Mouse (Mus musculus): ENCODE data around the gene Hivep3. TPM values are rescaled to one million over a fixed set of nuclear protein-coding genes. Genes with fewer than 3 reads are reported as not detected.

Gene Hivep3
- total RNA-seq, 4 experiments from 2014 or later = 8.1 to 28.5 (median 18.5) TPM

DNA sequence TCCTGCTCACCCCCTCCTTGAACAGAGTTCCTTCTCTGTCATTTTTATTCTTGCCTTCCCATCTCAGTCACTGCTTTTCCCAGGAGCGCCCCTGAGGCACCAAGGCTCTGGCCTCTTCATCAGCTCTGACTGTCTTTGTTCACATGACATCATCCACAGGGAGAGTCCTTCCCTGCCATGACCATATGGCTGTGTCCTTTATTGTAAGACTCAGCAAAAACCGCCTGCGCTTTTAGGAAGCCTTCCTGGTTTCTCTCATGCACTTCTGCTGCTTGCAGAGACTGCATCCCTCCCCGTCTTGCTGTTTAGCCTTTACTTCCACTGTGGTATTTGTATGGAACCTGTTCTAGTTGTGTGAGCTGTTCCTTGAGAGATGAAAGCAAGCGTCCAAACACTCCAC lies 216.6 kb downstream of the Hivep3 start:
- no peak for DNase-seq

- DNase-seq = no peak
Observed at GRCm38 (mm10) chr4:119951081-119951480, 217.5 kb downstream of the Hivep3 start.

DNA sequence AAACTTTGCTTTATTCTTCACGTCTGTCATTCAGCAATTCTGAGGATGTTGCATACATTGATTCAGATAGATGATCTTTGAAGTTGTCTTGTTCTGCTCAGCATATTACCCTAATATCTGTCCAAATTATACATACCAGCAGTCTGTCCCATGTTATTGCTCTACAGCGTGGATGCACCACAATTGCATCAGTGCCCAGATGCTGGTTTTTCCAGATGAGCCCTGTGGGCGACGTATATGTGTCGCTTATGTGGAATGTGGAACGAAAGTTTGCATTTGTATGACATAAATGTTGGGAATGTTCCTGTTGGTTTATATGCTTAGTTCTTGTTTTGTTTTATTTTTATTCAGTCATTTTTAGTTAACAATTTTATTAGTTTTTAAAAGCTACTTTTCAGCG lies 221.4 kb downstream of the Hivep3 start:
- no peak for DNase-seq

DNA sequence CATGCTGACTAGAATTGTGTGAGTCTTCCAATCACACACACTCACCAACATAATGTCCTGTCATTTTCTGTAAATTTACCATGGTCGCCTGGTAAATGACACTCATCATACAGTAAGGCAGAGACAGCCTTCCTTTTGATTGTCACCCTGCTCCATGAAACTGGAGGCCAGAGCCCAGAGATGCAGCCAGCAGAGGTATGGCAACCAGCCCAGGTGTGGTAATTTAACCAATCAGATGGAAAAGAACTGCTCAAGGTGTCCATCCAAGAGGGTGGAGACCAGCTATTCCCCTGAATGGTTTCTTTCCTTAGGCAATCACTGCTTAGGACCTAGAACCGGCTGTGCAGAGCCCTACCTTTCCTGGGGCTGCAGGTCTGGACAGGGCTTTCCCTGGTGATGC lies 224.4 kb downstream of the Hivep3 start:
- no peak for DNase-seq

GRCm38 (mm10) chr4:119959293-119959692 lies 225.7 kb downstream of the Hivep3 start:
- DNase-seq = no peak

- DNase-seq = no peak
Observed at GRCm38 (mm10) chr4:119959873-119960272, 226.3 kb downstream of the Hivep3 start.

GRCm38 (mm10) chr4:119960523-119960922 lies 226.9 kb downstream of the Hivep3 start:
- no peak for DNase-seq

DNA sequence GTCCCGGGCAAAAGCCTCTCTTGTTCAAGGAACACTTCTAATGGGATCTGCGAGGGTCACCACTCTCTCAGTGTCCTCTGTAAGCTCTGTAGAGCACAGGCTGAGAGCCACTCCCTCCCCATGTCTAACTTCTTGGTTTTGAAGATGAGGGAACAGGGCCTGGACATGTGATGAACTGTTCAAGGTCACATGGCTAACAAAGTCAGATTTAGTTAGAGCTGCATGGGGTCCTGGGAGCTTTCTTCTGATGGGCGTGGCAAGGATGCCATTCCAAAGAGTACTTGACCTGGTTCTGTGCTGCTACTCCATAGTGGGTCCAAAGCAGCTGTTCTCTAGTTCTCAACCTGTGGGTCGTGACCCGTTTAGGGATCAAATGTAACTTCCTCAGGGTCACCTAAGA lies 227.6 kb downstream of the Hivep3 start:
- no peak for DNase-seq

DNA sequence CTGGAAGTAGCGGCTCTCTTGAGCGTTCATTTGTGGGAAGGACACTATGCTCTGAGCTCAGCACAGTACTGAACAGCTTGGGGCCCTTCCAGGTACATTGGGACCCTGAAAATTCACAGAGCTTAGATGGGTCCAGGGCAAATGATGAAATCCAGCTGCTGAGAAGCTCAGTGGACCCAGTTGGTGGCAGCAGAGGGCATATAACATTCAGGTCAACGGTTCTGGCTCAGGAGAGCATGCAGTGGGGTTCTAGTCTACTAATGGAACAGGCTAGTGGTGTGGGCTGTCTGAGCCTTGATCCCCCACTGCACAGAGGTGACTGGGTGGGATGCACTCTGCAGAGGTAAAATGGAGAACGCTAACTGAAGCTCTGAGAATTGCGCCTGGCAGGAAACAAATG lies 228.5 kb downstream of the Hivep3 start:
- DNase-seq = no peak

DNA sequence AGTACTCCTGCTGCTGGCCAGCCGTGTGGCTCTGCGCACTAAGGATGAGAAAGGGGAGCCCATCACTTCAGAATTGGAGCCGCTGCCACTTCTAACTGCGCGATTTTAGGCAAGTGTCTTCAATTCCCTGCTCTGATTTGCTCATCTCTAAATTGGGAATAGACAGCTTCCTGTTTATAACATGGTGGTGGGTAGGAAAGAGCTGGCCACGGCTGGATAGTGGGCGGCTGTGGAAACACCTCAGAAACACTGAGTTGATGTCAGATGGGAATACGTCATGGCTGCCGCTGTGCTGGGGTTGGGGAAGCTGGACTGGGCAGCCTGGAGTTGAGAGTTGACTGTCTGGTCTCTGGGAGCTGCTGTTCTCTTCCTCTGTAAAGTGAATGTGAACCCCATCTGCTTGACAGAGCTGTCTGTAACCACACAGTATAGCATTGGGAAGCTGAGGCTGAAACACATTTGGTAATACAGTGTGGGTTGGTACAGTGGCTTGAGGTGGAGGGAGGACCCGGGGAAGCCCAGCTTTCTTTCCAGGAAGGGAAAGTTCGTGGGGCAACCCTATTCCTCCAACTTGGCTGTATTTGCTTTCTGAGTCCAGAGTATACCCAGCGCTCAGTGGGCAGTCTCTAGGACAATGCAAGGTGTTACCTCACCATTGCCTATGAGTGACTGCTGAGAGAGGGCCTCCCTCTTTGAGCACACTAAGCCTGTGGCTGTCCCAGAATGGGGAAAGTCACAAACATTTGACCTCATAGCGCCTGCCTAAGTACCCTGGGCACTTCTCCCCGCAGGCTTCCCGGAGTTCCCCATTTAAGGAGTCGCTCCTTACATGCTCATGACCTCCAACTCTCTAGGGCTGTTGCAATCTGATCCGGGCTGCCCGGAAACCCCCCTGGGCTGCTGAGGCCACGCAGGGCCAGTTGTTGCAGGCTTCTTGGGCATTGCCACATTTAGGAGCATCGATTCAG lies 232.8 kb downstream of the Hivep3 start:
- no peak for DNase-seq

DNA sequence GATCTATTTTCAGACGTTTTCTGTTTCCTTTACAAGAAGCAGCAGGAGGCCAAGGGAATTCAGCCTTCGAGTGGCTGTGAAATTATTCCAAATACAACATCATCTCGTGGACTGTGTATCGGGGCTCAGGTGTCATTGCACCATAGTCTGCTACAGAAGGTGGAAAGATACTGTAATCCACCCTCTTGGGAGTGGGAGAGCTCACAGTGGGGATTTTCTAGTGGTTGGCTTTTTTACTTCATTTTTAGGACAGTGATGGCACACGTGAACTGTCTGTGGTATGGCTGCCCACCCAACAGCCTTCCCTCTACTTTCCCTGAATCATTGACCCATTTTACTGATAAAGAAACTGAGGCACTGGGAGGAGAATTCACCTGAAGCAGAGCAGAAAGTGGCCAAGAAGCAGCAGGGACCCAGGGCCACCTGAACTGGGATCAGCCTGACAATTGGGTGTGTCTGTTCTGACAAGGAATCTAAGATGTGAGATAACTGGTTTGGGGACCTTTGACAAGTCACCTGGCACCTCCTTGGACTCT lies 233.6 kb downstream of the Hivep3 start:
- no peak for DNase-seq

- DNase-seq = no peak
Observed at GRCm38 (mm10) chr4:119967636-119968035, 234.1 kb downstream of the Hivep3 start.

GRCm38 (mm10) chr4:119968071-119968470 lies 234.5 kb downstream of the Hivep3 start:
- DNase-seq = no peak

DNA sequence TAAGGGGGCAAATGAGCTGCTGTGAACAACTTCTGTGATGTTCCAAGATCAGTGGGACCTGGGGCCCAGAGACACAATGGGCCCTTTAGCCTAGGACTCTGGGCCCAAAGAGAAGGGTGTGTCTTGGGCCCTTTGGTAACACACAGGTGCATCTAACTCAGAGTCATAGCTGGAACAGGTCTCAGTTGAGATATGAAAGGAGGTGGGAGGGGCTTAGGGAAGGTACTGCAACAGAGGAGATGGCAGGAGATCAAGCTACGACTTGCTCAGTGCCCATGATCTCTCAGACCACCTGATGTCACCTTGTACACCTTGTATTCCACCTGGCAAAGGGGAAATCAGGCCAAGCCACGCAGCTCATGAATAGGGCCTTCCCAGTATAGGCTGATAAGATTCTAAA lies 235.3 kb downstream of the Hivep3 start:
- DNase-seq = no peak

GRCm38 (mm10) chr4:119970166-119970565 lies 236.6 kb downstream of the Hivep3 start:
- no peak for DNase-seq

GRCm38 (mm10) chr4:119972375-119972774 lies 238.8 kb downstream of the Hivep3 start:
- no peak for DNase-seq

DNA sequence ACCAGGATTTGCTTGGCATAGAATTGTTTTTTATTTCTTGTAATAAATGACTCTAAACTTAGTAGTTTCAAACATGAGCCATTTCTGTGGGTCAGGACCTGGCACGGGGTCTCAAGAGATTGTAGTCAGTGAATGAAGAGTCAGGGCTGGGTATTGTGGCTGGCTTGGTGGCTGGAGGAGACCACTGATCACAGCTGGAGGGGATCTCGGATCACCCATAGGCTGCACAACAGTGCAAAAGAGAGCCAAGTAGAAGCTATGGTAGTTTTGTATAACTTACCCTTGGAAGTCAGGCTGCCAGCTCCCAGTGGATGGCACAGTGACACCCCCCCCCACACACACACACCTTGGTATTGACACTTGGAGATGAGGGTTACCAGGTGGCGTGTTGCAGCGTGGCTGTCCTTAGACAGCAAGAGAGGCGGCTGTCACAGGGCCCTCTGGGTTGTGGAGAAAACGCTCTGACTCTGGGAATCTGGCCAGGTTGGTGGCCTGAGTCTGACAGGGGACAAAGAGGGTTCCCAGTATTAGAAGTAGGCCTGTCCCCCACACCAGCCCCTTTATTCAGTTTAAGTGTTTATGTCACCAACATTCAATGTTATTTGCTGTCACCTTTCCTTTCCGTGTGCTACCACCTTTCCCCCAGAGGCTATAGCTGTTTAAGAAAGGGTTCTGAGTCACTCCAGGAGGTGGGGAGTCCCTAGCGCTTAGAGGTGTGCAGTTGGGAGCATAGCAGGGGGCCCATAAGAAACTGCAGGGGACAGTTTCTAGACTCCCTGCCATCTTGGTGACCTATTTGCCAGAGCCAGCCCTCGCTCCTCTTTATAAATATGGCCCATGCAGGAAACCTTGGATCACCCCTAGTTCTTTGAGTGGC lies 240.4 kb downstream of the Hivep3 start:
- DNase-seq = no peak

DNA sequence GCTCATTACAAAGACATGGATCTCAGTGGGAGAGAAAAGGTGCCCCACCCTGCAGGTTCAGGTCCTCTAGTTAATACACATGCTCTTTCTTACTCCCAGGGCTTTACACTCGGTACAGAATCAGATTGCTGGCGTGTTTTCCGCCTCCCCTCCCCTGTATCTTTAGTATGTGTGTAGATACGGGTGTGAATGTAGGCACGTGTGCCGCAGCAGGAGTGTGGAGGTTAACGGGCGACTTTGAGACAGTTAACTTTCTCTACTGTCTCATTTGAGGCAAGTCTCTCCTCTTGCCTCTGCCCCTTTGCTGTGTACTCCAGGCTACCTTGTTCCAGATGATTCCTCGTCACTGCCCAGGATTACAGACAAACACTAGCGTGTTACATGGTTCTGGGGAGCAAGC lies 241.7 kb downstream of the Hivep3 start:
- no peak for DNase-seq

GRCm38 (mm10) chr4:119975822-119976221 lies 242.2 kb downstream of the Hivep3 start:
- DNase-seq = no peak

DNA sequence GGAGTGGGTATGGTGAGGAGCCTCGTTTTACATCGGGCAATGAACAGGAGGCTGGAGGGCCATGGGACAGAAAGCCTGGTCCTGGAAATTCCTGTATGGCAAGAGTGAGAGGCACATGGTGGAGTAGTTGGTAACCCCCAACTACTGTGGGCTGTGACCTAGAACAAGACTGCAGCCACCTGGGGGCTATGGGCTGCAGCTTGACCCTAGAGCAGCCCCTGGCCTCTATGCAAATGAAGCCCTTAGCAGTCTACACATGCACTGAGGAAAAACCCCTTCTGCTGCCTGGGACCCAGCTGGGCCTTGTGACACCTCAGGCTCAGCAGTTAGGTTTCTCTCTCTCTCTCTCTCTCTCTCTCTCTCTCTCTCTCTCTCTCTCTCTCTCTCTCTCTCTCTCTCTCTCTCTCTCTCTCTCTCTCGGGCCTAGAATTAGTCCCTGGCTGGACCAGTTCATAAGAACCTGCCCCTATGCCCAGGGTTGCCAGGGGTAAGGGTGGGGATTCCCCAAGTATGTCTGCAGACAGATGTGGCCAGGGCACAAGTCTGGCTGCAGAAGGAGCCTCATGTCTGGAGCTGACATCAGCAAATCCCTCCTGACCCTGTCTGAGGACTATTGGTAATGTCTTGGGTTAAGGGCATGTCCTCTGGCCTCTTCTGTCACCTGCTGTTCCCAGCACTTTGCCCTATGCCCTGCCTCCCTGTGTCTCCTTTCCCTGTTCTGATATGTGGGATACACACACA lies 243.0 kb downstream of the Hivep3 start:
- DNase-seq = no peak

- no peak for DNase-seq
Observed at GRCm38 (mm10) chr4:119977817-119978491, 244.4 kb downstream of the Hivep3 start.

Measured in adrenal gland, adult 8-10 months (tissue).